Mouse (Mus musculus): Measurements from ENCODE around the gene Txndc12.
A peak's percentile ranks its signal among the peaks of the same experiment; 100 is the strongest.

The Txndc12 gene

DNA sequence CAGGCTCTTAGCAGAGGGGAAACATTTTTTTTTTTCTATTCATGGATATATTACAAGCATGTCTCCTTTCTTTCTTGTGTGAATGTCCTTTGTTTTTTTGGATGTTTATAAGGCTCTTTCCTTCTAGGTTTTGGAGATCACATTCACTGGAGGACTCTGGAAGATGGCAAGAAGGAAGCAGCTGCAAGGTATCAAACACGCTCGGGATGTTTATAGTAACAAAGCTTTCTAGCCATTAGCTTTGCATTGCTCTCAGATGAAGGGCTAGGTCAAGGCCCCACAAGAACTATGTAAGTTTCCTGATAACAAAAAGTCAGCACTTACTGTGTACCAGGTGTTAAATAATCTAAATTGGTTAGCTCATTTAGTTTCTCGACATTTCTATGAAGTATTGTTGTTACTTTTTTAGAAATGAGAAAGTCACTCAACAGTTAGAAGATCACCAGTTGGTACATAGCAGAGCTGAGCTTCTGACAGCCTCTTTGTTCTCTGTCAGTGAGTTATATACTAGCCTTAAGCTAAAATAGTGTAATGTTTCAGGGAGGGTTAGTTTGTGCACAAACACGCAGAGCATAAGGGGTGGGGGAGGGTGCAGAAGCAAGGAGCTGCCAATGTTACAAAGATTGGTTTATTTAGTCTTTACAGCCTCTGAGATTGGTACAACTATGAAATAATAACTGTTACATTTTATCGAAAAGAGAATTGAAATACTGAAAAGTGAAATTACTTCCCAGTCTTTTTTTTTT, 11.6 kb downstream of the Txndc12 start:
- no peak for DNase-seq (ENCODE audit: low spot score in 2 of 2)

- DNase-seq (ENCODE audit: low spot score in 2 of 2) = peak; percentile 69
These were observed 13.5 kb downstream of the Txndc12 start, which contains the start of gene Kti12 for GRCm38 (mm10) chr4:108847715-108848504. TSS of gene Kti12 (plus strand) at chr4:108847785.

DNA sequence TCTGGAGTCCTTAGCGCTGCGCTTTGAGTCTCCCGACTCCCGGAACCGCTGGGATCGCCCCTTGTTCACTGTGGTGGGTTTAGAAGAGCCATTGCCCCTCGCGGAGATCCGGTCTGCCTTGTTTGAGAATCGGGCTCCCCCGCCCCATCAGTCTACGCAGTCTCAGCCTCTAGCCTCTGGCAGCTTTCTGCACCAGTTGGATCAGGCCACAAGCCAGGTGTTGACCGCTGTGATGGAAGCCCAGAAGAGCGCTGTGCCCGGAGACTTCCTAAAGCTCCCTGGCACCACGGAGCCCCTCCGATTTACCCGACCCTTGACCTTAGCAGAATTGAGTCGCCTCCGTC, 14.1 kb downstream of the Txndc12 start, which contains the start of gene A730015C16Rik:
TSS of gene A730015C16Rik (minus strand) at position 115 of the 344 bp plus-strand sequence.
- DNase-seq (ENCODE audit: low spot score in 2 of 2) = peak; percentile 15 to 20

DNA sequence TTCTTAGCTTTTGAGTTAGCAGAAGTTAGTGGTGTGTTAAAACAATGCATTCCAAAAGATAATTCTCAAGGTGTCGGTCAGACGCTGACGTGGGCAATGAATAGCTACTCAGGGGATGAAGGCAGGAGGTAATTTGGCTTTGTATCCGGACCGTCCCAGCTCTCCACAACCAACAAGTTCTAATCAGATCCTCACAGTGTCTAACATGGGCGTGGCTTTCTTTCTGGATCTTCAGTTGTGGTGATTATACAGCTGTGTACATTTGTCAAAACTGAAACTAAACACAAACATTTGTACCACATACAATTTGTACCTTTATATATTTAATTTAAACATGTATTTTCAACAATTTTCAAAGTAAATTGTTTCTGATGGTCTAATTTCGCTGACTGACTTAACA, 32.4 kb downstream of the Txndc12 start:
- DNase-seq (ENCODE audit: low spot score in 2 of 2) = no peak

GRCm38 (mm10) chr4:108869730-108870374, 35.5 kb downstream of the Txndc12 start:
- DNase-seq (ENCODE audit: low spot score in 2 of 2) = peak; percentile 41 to 85

- DNase-seq (ENCODE audit: low spot score in 2 of 2) = no peak
These were observed 39.3 kb downstream of the Txndc12 start for GRCm38 (mm10) chr4:108873746-108874145.

GRCm38 (mm10) chr4:108877901-108878300, 43.5 kb downstream of the Txndc12 start:
- no peak for DNase-seq (ENCODE audit: low spot score in 2 of 2)

DNA sequence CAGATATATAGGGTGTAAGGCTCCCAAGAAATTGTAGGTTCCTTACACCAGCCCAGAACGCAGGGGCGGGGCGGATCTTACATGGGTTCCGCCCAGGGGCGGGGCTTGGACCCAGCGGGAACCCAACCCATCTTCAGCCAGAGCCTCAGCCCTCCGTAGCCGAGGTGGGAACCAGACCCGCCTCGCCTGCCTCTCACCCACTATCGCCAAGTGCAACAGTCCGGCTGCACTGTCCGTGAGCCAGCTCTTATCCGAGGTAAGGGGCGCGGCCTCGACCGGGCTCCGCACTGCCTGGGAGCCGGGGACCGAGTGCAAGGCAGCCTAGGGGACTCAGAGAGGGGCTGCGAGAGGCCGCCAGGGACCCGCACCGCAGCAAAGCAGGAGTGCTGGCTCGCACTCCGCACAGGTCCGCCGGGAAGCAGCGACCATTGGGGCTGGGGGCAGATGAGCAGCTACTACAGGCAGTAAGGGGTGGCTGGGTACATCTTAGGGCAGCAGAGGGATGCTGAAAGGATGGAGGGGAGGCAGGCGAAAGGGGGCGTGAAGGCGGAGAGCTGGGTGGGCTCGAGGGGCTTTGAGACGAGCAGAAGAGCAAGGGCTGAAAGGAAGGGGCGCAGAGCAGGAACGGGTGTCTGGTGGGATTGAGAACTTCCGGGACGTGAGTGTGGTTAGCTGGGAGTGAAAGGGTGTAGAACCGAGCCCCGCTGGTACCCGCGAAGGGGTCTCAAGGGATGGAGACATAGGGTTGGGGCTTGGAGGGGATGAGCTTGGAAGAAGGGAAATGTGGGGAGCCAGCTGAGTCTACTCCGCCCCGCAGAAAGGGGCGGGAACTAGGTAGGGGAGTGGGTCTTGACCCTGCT, 44.8 kb downstream of the Txndc12 start, which contains the start of gene Rab3b:
TSS of gene Rab3b (plus strand) at position 101 of the 860 bp plus-strand sequence.
- peak in 1 of 2 experiments; percentile 60 for DNase-seq (ENCODE audit: low spot score in 2 of 2)

GRCm38 (mm10) chr4:108883815-108884214, 49.4 kb downstream of the Txndc12 start:
- DNase-seq (ENCODE audit: low spot score in 2 of 2) = no peak

DNA sequence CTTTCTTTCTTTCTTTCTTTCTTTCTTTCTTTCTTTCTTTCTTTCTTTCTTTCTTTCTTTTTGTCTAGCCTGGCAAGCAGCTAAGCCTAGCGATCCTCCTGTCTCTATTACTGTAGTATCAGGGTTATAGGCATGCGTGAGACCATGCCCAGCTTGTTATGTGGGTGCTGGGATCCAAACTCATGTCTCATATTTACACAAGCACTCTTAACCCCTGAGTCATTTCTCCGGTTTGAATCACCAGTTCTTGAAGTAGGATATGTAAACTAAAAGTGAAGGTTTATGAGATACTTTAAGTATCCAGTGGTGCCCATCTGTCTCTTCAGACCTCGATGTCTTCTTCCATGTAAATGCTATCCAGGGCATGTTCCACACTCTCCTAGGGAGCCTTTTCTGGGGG, 53.1 kb downstream of the Txndc12 start:
- DNase-seq (ENCODE audit: low spot score in 2 of 2) = no peak

DNA sequence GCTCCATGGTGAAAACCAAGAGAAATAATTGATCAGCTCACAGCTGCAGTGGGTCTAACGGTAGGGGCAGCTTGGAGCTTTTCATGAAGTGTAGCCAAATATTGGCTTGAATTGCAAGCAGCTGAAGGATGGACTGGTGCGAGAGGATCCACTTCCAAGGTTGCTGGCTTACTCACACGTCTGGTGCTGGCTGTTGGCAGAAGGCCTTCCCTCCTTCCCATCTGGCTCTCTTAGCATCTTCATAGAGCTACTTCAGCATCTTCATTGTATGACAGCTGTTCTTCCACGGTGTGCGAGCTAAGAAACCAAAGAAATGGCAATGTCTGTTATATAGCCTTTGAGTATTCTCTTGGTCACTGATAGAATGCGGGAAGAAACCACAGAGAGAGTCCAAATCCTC, 56.5 kb downstream of the Txndc12 start:
- no peak for DNase-seq (ENCODE audit: low spot score in 2 of 2)

- DNase-seq (ENCODE audit: low spot score in 2 of 2) = no peak
These were observed 66.0 kb downstream of the Txndc12 start for GRCm38 (mm10) chr4:108900421-108900820.

DNA sequence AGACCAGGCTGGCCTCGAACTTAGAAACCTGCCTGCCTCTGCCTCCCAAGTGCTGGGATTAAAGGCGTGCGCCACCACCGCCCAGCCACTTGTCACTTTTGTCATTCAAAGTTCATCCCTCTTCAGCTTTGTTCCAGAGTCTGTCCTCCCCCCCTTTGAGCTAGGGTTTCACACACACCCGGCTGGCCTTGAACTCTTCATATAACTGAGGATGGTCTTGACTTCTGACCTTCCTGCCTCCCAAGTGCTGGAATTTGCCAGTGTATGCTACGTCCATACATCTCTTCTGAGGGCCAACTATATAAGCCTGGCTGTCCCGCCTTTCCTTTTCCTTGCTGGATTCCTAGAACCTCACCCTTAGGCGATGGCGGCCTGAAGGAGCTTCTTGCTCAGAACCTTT, 68.5 kb downstream of the Txndc12 start:
- no peak for DNase-seq (ENCODE audit: low spot score in 2 of 2)

GRCm38 (mm10) chr4:108903346-108903745, 68.9 kb downstream of the Txndc12 start:
- no peak for DNase-seq (ENCODE audit: low spot score in 2 of 2)

GRCm38 (mm10) chr4:108904076-108904475, 69.7 kb downstream of the Txndc12 start:
- DNase-seq (ENCODE audit: low spot score in 2 of 2) = no peak

GRCm38 (mm10) chr4:108904790-108905189, 70.4 kb downstream of the Txndc12 start:
- DNase-seq (ENCODE audit: low spot score in 2 of 2) = no peak

DNA sequence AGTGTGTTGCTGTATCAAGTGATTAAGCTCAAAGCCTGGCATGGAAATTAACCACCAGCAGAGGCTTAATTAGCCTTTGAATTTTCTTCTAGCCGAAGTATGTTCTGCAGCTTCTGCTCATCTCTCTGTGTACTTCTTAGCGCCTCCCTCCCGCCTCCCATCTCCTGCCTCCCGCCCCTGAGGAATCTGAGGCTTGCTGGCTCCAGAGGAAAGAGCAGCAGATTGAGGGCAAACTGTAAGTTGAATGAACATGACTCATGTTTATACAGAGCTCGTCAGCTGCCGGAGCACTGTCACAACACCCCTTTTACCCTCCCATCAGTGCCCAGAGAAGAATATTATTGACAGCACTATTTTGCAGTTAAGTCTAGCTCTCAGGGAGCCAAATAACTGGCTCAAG, 71.5 kb downstream of the Txndc12 start:
- no peak for DNase-seq (ENCODE audit: low spot score in 2 of 2)

DNA sequence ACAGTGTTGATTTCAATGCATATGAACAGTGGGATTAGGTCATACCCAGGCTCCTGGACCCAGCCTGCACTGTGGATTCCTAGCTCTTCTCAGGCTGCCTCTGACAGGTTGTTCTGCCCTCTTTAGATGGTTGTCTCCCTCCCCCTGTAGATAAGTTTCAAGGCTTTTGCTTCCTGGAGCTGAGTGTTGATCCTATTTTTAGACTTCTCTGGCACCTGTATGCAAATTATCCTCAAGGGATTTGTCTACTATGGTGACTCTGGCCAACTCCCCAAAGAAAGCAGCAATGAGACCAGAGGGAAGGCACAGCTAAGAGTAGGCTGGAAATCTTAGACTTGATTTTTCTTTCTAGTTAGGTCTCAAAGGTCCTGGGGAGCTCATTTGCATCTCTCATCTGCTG, 73.1 kb downstream of the Txndc12 start:
- no peak for DNase-seq (ENCODE audit: low spot score in 2 of 2)

GRCm38 (mm10) chr4:108909872-108910425, 75.5 kb downstream of the Txndc12 start:
- DNase-seq (ENCODE audit: low spot score in 2 of 2) = no peak
